Mouse (Mus musculus): ENCODE measurements at regions not wholly inside any gene's neighbourhood (a gene's known extent, or its start where the extent isn't known, plus 50 kb on each side); places are given as distances from the start of the nearest gene placed in this dataset.

- no peak for DNase-seq (ENCODE audit: low read depth)
These were observed 50.4 kb upstream of the Ankrd34c start for GRCm38 (mm10) chr9:89788651-89789050.
